Mouse (Mus musculus): Measurements from ENCODE around the gene Macrod2.

DNA sequence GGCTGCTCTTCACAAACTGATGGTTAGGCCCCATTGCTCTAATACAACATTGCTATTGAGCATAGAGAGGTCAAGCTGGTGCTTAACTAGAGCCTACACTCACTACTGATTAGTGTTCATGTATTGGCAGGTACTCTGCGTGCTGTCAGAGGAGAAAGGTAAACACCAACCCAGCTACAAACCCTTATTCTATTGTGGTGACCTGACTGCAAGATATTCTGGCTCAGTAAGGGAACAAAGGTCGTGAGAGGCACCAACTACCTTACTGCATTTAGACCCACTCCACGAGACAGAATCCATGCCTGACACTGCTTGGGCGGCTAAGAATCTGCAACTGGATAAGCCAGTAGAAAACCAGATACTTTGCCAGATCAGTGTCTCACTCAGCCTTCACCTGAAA, 320.7 kb downstream of the Macrod2 start:
- TF ChIP-seq CTCF (IDR thresholded peaks at IDR 0.05; ENCODE audit: extremely low read depth, insufficient read length, insufficient replicate concordance, low read depth, low read length): no peak
- no peak for TF ChIP-seq POLR2A (IDR thresholded peaks at IDR 0.05; ENCODE audit: low read depth, low read length)
